Mouse (Mus musculus): ENCODE measurements around the gene Rnf220.
"Not testable (repeated sequence)": the region's sequence is repeated elsewhere in the genome, so short reads cannot be mapped to it uniquely, and the experiment has no call there.

Gene Rnf220

GRCm38 (mm10) chr4:117259909-117260308 lies 236.9 kb downstream of the Rnf220 start:
- not testable (repeated sequence) for DNase-seq

- DNase-seq: no peak
Measured at GRCm38 (mm10) chr4:117254672-117255071, 242.2 kb downstream of the Rnf220 start.

GRCm38 (mm10) chr4:117254017-117254627 lies 242.7 kb downstream of the Rnf220 start:
- DNase-seq: no peak

GRCm38 (mm10) chr4:117253218-117254016 lies 243.4 kb downstream of the Rnf220 start:
- no peak for DNase-seq

- no peak for DNase-seq
Measured at GRCm38 (mm10) chr4:117252755-117253154, 244.1 kb downstream of the Rnf220 start.

- DNase-seq: no peak
Measured at GRCm38 (mm10) chr4:117252351-117252750, 244.5 kb downstream of the Rnf220 start.

GRCm38 (mm10) chr4:117251801-117252316 lies 245.0 kb downstream of the Rnf220 start, which contains the start of the genes Tmem53 and Armh1:
Tmem53 (plus strand) TSS chr4:117251951.
Armh1 (minus strand) TSS chr4:117252125.
- DNase-seq: peak; percentile 58

- DNase-seq: no peak
Measured at GRCm38 (mm10) chr4:117250982-117251381, 245.9 kb downstream of the Rnf220 start.

GRCm38 (mm10) chr4:117240867-117241266 lies 256.0 kb downstream of the Rnf220 start:
- DNase-seq: no peak

GRCm38 (mm10) chr4:117239153-117239552 lies 257.7 kb downstream of the Rnf220 start:
- DNase-seq: no peak

- DNase-seq: no peak
Measured at GRCm38 (mm10) chr4:117235822-117236221, 261.0 kb downstream of the Rnf220 start.

GRCm38 (mm10) chr4:117234166-117234741 lies 262.6 kb downstream of the Rnf220 start:
- no peak for DNase-seq

- DNase-seq: no peak
Measured at GRCm38 (mm10) chr4:117231208-117231607, 265.6 kb downstream of the Rnf220 start.

GRCm38 (mm10) chr4:117230331-117230730 lies 266.5 kb downstream of the Rnf220 start:
- no peak for DNase-seq

GRCm38 (mm10) chr4:117229590-117229989 lies 267.3 kb downstream of the Rnf220 start:
- no peak for DNase-seq

- no peak for DNase-seq
Measured at GRCm38 (mm10) chr4:117225250-117225649, 271.6 kb downstream of the Rnf220 start.

GRCm38 (mm10) chr4:117224122-117224521 lies 272.7 kb downstream of the Rnf220 start:
- no peak for DNase-seq

- DNase-seq: no peak
Measured at GRCm38 (mm10) chr4:117223001-117223400, 273.9 kb downstream of the Rnf220 start.

- DNase-seq: no peak
Measured at GRCm38 (mm10) chr4:117221836-117222235, 275.0 kb downstream of the Rnf220 start.

All from cerebellum, adult 11 months (tissue).